Mouse (Mus musculus) kidney, postnatal 36 days (tissue): ENCODE measurements around the gene Commd7.
"Not testable (repeated sequence)": the region's sequence is repeated elsewhere in the genome, so short reads cannot be mapped to it uniquely, and the experiment has no call there.

Source experiments
- DNase-seq, 2 experiments: peaks; one replicate each; pipeline ENCODE4 v3.0.0; 2021 to 2022; ENCODE audit warnings: mixed read lengths in 2 of 2

The Commd7 gene

DNA sequence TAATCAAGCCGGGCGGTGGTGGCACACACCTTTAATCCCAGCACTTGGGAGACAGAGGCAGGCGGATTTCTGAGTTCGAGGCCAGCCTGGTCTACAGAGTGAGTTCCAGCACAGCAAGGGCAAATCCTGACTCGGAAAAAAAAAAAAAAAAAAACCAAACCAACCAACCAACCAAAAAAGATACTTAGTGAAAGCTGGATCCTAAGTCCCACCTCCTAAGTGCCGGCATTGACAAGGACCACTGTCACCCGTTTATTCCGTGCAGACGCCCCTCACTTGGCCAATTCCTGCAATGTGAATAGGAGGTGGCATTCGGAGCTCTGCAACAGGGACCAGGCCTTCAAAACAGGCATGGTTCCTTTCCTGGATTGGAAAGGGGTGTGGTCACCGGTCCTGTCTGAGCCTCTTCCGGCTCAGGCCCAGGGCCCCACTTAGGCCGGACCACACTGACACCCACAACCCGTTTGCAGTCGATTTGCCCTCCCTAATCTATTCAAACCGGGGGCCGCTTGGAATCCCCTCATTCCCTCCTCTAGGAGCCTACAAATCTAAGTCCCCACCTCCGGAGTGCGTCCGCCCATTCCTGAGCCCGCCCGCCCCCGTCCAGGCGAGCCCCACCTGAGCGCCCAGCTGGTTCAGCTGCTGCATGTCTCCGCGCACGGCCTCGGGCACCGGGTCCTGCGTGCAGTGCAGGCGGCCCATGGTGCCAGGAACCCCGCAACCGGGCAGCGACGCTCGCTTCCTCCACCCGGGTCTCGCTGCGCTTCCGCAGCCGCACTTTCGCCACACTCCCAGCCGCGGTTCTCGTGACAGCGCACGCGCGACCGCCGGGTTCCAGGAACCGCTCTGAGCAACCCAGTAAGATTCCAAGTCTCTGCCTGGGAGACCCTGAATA lies at the start of gene Commd7:
Gene Commd7 (minus strand): TSS at position 806 of the 895 bp plus-strand sequence.
- DNase-seq: peak; percentile 87 to 95

DNA sequence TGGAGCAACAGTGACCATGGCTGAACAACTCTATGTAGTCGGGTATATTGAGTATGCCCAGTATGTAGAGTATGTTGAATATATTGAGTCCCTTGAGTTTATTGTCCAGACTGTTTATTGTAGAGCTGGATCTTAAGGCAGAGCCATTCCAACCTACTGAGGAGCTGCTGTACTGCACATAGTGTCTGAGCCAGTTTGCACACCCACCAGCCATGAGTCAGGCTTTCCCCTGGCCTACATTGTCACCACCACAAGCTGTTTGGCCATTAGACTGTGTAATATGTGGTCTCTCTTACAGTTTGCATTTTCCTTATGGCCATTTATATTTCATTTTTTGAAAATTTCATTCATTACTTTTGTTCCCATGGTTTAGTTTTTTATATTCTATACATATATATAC lies 47.4 kb upstream of the Commd7 start:
- no peak for DNase-seq

DNA sequence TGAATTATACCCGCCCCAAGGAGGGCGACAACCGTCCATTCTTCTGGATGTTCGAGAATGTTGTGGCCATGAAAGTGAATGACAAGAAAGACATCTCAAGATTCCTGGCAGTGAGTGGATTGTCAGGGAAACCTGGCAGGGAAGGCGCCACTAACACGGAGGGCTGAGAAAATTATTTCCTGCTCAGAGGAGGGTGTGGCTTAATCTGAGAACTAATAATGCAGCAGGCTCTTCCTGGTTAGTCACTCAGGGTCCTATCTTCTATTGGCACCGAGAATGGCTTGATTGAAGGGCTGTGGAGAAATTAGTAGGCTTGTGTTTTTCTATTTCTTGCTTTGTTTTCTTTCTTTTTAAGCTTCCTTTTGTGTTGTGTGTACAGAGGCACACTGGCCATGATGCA lies 45.0 kb upstream of the Commd7 start:
- DNase-seq: no peak

DNA sequence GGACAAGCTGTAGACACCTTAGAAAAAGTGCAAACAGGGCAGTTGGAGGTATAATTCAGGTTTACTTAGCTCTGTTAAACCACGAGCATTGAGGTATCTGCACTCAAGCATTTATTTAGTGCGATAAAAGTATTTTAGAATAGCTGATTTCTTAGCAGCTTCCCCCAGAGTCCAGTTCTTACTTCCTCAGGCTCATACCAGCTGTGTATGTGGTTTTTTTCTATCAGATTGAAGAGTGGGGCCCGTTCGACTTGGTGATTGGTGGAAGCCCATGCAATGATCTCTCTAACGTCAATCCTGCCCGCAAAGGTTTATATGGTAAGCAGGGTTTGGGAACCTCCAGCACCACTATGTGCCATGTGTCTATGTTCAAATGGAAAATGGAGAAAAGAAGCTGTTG lies 44.4 kb upstream of the Commd7 start:
- DNase-seq: no peak

DNA sequence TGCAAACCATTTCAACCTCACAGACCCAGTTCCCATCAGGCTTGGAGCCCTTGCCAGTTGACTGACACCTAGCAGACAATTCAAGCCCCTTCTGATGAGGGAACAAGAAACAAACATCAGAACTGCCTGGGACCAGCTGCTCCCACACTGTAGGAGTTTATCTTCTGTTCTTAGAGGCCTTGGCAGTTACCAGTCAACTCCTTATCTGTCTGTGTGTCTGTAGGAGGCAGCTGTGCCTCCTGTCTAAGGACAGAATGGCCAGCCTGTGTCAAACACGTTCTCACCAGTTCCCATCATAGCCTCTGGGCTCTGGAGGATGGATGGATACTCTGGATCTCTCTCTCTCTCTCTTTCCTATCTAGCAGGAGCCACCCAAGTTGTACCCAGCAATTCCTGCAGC lies 42.8 kb upstream of the Commd7 start:
- DNase-seq: not testable (repeated sequence)

DNA sequence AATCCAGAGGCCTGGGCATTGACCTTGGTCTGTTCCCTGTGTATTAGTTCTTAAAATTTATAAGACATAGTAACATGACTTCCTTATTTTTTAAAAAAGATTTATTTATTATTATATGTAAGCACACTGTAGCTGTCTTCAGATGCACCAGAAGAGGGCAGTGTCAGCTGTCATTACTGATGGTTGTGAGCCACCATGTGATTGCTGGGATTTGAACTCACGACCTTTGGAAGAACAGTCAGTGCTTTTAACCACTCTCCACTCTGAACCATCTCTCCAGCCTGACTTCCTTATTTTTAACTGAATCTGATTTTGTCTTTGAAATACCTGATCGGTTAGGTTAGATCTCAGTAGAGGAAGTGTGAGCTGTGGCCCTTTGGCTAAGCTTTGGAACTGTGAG lies 40.0 kb upstream of the Commd7 start:
- DNase-seq: no peak

DNA sequence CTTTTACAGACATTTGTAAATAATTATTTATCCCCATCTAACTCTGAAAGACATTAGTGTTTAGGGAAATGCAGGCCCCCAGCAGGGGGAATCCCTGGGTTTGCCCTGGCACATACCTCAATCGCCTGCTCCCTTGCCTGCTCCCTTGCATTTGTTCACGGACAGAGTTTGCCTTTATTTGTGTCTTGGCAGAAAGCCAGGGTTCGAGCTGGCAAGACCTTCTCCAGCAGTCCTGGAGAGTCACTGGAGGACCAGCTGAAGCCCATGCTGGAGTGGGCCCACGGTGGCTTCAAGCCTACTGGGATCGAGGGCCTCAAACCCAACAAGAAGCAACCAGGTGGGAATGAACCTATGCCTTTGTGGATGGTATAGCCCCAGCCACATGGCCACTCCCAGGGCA lies 37.5 kb upstream of the Commd7 start:
- no peak for DNase-seq

DNA sequence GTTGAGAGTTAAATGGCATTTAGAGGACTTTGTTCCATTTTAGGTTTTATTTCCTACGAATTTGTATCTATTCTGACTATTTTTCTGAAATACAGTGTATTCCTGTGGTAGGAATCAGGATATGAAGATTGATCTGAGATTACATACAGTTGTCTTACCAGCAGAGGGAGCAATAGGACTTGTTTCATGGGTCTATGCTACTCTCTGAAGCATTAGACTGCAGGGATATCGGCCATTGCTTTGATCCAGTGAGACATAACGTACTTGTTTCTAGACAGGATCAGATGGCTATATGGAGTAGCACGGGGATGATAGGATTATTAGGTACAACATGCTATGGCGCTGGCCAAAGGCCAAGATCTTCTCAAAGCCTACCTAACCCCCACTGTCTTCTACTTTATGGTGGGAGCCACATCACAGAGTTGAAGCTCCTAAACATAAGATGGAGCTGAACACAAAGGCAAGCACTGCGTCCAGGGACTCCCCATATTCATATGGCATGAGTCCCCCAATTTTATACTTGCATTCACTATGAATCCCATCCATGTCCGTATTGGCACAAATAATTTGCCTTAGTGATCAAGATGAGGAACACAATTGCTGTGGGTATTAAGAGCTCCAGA lies 36.3 kb upstream of the Commd7 start:
- DNase-seq: peak; percentile 18 to 66

DNA sequence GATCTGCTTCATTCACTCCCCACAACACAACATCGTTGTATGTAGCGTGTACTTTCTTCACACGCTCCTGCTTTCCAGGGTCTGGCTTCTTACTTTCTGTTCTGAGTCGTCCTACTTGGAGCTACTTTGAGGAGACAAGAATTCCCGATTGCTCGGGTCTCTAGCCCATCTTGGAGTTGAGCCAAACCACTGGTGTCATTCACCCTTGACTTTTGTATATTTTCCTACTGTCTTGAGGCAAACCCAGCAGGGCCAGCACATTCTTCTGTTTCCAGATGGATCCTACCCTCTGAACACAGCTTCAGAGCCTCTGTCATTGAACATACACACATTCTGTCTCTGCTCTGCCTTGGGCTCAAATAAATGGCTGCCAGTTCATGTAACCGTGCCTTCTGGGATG lies 32.8 kb upstream of the Commd7 start:
- no peak for DNase-seq

DNA sequence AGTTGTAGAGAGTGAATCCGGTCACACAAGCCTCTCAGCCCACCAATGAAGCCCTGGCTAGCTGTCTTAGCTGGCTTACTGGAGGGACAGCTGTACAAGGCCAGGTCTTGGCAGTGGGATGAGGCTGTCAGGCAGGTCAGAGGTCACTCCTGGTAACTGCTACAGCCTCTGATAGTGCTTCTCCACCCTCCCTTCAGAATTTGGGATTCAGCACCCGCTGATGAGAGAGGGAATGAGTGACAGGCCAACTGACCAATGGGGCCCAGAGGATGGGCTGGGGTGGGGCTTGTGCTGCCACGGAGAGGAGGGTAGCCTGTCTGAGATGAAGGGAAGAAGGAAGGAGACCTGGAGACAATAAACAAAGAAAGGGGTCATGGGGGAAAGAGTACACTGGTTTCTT lies 28.0 kb upstream of the Commd7 start:
- no peak for DNase-seq

DNA sequence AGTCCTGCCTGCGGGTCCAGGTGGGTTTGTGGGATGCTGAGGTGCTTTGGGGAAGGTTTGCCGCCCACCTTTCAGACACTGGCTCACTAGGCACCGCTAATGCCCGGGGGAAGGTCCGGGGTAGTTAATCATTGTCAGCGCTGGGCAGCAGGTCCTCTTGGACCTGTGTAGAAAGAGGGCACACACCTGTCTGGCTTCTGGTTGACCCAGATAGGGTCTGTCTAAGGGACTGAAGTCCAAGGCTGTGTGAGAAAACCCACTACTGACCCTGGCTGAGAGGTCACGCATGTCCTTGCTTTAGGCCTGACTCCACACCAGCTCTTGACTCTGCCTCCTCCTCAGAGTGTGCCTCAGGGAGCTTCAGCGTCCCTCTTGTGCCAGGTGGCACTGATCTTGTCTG lies 25.1 kb upstream of the Commd7 start:
- not testable (repeated sequence) for DNase-seq

DNA sequence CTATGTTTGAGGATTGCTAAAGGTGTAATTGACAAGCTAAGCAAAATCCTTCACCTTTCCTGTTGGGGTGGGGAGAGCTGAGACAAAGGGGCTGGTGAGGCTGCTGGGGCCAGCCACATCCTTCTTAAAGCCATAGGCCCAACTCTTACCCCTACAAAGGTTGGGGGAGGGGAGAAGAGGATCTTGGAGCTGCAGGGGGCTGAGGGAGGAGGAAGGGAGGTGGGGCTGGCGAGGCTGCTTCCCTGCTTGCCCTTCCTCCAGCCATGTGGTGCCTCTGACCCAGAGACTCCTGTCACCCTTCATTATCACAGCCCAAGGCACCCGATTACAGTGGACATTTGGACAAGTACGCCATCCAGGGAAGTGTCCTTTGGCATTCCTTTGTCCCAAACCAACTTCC lies 19.1 kb upstream of the Commd7 start:
- DNase-seq: no peak

DNA sequence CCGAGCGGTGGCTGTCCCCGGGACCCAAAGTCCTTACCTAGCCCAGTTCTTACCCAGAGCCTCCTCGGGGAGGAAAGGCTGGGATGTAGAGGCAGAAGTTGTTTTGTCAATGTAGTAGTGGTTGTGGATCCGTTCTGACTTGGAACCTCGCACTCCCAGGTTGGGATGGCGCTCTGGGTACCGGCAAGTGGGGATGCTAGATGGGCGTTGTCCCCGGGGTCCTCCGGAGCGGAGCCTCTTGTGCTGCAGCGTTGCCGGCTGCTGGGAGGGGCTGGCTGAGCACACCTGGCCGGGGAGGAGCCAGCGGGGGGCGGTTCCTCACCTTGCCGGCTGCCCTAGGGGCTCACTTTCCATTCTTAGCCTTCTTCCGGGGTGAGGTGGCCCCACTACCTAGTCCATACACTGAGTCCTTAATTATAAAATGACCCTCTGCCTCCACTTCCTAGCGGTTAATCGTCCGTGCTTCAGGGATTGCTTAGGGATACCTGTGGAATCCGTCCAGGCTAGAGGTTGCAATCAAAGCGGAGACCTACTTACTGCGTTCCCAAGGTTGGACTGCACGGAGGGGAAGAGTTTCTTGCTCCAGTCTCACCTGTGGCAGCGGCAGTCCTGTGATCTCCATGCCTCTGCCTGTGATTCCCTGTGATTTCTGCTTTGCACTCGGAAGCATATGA lies 17.6 kb upstream of the Commd7 start:
- peak; percentile 22 to 69 for DNase-seq

DNA sequence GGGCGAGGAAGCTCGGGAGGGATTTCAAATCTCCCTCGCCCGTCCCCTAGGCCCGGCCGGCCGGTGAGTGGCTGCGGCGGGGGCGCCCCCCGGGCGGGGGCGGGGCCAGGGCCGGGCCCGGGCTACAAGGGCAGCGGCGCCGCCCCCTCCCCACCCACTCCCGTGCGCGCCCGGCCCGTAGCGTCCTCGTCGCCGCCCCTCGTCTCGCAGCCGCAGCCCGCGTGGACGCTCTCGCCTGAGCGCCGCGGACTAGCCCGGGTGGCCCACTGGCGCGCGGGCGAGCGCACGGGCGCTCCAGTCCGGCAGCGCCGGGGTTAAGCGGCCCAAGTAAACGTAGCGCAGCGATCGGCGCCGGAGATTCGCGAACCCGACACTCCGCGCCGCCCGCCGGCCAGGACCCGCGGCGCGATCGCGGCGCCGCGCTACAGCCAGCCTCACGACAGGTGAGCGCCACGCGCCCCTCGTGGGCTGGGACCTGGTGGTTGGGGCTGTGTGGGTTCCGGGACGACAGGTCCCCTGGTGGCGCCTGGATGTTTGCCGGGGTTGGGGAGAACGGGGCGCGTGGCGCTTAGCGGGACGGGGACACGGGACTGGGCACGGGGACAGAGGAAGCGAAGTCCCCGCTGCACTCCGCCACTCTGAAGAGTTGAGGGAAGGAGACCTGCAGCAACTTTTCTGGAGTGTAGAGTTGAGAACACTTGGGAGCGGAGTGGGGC lies 16.9 kb upstream of the Commd7 start, which contains the start of gene Dnmt3b:
Gene Dnmt3b (plus strand): TSS at position 153 of the 716 bp plus-strand sequence.
- DNase-seq: peak; percentile 60 to 84

DNA sequence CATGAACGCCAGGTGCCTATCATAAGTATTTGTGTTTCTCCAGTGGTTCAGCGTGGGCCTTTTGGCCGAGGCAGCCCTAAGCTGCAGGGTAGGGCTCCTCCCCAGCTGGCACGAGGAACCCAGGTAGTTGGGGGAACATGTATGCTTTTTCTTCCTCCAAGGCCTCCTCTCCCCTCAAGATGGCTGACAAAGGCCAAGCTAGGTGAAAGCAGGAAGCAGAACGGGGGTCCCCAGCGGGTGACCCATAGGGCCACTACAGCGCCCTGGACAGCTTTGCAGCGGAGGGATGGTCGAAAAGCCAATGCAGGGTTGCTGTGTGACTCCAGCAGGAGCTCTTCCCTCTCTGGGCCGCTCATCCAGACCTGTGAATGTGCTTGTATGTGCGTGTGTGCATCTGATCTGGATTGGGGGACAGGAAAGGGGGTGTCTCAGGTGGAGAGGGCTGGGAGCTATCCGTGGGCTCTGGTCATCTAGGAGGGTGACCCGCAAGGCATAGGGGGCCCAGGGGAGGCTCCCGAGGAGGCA lies 16.3 kb upstream of the Commd7 start:
- no peak for DNase-seq

DNA sequence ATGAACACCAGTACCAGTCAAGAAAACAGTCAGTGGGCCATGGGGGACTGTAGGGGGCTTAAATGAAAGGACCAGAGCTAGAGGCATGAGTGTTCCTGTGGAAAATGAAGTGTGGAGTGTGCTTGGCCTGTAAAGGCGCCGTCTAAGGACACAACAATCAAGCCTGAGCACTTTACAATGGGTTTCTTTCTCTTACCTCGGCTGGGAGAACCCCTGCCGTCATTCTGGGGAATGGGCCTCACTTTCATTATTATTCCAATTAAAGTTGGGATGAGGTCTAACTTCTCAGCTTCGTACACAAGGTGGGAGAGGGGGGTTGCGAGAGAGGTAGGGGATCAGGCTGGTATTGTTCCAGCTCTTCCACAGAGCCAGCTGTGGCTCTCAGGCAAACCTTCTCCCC lies 10.4 kb upstream of the Commd7 start:
- DNase-seq: no peak

DNA sequence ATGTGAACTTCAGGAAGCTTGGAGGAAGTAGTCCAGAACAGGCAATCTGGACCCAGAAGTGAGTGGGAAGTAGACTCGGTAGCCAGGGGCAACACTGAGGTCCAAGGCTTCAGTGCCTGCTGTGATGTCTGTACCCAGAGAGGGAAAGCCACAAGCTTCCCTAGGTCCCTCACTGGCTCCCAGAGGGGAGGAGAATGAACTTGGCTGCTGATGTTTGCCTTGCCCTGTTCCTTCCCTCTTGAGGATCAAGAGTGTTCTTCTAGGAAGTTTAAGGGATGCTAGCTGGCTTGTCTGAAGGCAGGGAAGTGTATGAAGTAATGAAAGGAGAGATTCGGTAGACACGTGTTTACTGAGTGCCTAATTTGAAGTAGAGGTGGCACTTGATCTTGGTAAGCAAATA lies 9.9 kb upstream of the Commd7 start:
- DNase-seq: no peak

DNA sequence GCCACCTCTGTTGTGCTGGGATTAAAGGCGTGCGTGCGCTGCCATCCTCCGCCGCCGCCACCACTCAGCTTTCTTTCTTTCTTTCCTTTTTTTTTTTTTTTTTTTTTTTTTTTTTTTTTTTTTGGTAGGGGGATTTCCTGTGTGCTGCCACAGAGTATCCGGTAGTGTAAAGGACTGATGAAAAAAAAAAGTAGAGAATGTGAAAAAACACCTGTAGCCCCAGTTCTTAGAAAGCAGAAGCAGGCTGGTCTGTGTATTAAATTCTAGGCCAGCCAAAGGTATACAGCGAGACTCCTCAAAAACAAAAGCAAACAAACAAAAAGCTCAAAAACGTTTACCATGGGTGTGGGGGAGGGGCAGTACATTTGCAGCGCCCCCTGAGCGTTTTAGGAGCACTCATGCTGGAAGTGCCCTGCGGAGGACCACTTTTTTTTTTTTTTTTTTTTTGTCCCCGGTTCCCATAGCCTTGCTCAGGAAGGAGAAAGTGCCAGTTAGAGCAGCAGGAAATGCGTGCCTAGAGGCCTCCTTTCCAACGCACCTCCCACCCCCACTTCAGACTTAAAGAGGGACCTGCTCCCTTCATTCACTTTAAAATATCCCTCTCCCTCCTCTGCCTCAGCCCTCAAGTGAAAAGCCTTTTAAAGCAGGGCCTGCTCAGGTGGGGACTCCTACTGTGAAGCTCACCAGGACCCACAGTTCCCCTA lies 6.5 kb upstream of the Commd7 start:
- no peak for DNase-seq

DNA sequence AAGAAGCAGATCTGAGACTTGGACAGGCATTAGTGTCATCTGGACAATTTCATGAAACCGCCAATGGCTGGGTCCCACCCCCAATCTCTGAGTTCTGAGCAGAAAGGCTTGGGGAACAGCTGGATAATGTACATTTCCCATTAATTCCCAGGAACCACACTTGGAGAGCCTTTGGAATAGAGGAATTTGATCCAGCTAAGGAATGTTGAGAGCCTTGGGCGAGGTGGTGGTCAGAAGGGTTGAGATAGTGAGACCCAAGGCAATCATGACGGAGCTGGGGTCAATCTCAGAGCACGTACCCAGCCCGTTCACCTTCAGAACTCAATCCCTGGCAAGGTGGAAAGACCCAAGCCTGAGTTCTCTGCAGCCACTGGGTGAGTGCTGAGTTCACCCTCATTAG lies 678 bp upstream of the Commd7 start:
- no peak for DNase-seq

DNA sequence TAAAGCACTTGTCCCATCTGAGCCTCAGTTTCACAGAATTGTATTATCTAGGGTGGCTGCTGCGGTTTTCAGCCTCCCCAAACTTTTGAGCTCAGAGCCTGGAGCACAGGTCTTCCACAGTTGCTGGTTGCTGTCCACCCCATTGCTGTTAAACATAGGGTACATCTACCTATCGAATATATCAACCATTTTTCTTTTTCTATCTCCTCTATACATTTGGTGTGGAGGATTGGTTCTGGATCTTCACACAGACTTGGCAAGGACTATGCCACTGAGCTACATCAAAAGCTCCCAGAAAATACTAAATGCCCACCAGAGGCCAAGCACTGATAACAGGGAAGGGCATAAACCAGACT lies 268 bp upstream of the Commd7 start:
- no peak for DNase-seq

DNA sequence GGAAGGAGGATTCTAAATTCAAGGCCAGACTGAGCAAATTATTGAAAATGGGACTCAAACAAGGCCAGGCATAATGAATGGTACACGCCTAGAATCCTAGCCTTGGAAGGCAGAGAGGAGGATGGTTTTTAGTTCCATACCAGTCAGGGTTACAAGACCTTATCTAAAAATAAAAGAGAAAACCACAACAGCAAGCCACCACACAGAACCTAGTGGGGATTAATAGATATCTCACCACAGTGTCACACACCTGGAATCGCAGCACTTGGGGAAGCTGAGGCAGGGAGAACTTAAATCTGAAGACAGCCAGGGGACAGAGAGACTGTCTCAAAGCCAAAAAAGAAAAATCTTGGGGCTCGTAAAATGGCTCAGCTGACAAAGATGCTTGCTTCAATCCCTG lies 1.6 kb downstream of the Commd7 start:
- DNase-seq: no peak

DNA sequence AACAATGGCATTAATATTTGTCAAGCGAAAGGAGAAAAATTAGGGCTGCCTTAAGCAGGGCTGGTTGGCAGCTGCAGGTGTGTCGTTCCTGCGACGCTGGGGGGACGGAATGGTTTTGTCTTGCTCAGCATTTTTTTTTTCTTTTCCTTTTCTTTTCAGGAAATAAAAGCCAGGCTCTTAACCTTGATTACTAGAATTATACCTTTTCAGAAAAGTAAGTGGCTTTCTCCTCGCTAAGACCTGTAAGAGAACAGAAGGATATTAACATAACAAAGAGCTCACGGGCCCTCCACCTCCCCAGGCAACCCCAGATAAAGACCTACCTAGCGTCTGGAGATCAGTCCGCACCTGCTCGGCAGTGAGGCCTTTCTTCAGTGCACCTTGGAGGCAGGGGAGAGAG lies 10.1 kb downstream of the Commd7 start:
- DNase-seq: no peak
